In genomic region chr1:80659465-80660245, GRCm38 (mm10) we compare ENCODE assay signal across 25 mouse cellular contexts.
DNase-seq lines count a peak whose midpoint lies in the region; ATAC-seq and TF ChIP-seq lines count a peak whose summit lies in the region.
"Had no signal": no experiment of that assay in that cellular context is flagged by ENCODE, and none has a peak within 500 bp of the region (broad histone marks: within the 10 kb centered on the region; RNA-seq: fewer than 3 reads in every experiment).

No protein-coding gene starts in this region.

- TF ChIP-seq POLR2A in CH12.LX (IDR thresholded peaks at IDR 0.05; ENCODE audit: low read depth, low read length) = no peak

- peaks cover 74% of the 10 kb centered on the region for H3K79me2 ChIP-seq in CH12.LX (replicated peaks; ENCODE audit: control insufficient read depth, extremely low read depth, insufficient read depth, poor library complexity, severe bottlenecking)

- H3K9ac ChIP-seq in CH12.LX (ENCODE audit: insufficient read depth, low read depth) = peak overlapping the region; percentile 69
- H3K9ac ChIP-seq: embryonic facial prominence, embryonic 13.5 days; forebrain, embryonic 12.5 days; heart, embryonic 12.5 days; kidney, embryonic 15.5 days had no signal

- H3K9me3 ChIP-seq in CH12.LX (replicated peaks; ENCODE audit: low read length) = no peaks in the 10 kb centered on the region
- H3K9me3 ChIP-seq: embryonic facial prominence, embryonic 13.5 days; forebrain, embryonic 12.5 days; heart, embryonic 12.5 days; kidney, embryonic 15.5 days had no signal

- TF ChIP-seq CTCF in CH12.LX (conservative IDR thresholded peaks at IDR 0.05 in 1 of 2, IDR thresholded peaks at IDR 0.05 in 1 of 2; ENCODE audit: low read depth in 2 of 2, low read length in 2 of 2) = no peak

- H3K36me3 ChIP-seq in CH12.LX (replicated peaks in 1 of 2; ENCODE audit: control insufficient read depth in 1 of 2, insufficient read depth in 1 of 2, low read length in 1 of 2) = peaks cover 6 to 28% of the 10 kb centered on the region in 2 experiments
- H3K36me3 ChIP-seq: embryonic facial prominence, embryonic 13.5 days; forebrain, embryonic 12.5 days; heart, embryonic 12.5 days; kidney, embryonic 15.5 days had no signal

- TF ChIP-seq EP300 in CH12.LX (IDR thresholded peaks at IDR 0.05; ENCODE audit: low read length) = peak; percentile 75

- TF ChIP-seq RAD21 in CH12.LX (IDR thresholded peaks at IDR 0.05; ENCODE audit: low read depth, low read length) = no peak

- H3K4me2 ChIP-seq in CH12.LX (ENCODE audit: insufficient read depth, low read depth, poor library complexity, severe bottlenecking) = peak overlapping the region; percentile 82
- H3K4me2 ChIP-seq: embryonic facial prominence, embryonic 13.5 days; forebrain, embryonic 12.5 days; heart, embryonic 12.5 days; kidney, embryonic 15.5 days had no signal

- peaks cover 11 to 43% of the 10 kb centered on the region in 2 experiments for H3K4me1 ChIP-seq in CH12.LX (ENCODE audit: control insufficient read depth in 1 of 2, insufficient read depth in 2 of 2)
- H3K4me1 ChIP-seq: embryonic facial prominence, embryonic 13.5 days; forebrain, embryonic 12.5 days; heart, embryonic 12.5 days; kidney, embryonic 15.5 days had no signal

- ATAC-seq in common myeloid progenitor, adult 5-6 weeks (replicated peaks; ENCODE audit: low read depth, poor library complexity, severe bottlenecking) = peak; percentile 69
- ATAC-seq in monocyte, adult 5-6 weeks (replicated peaks; ENCODE audit: insufficient number of reproducible peaks, low FRiP score, low TSS enrichment, poor library complexity, severe bottlenecking) = peak; percentile 68
- ATAC-seq: midbrain, embryonic 16.5 days had no signal

- H3K27ac ChIP-seq in CH12.LX (ENCODE audit: insufficient read depth, low read depth) = peak overlapping the region; percentile 88
- H3K27ac ChIP-seq: embryonic facial prominence, embryonic 13.5 days; forebrain, embryonic 12.5 days; kidney, embryonic 15.5 days had no signal

- dilution Hi-C loops in CH12.LX (cut with MboI; ENCODE audit: extremely low pct_ligation_motif_present, extremely low pct_unique_long_range_greater_than_20kb, low sequenced_read_pairs) = no loop called here

- in situ Hi-C loops in CH12.LX (cut with MboI; ENCODE audit: low pct_ligation_motif_present, low pct_unique_long_range_greater_than_20kb, low sequenced_read_pairs) = no loop called here

- peak; percentile 36 for DNase-seq in lung, postnatal 36 days
- DNase-seq in lung, postnatal 10 days = no peak
- peak; percentile 75 for DNase-seq in CH12.LX (ENCODE audit: extremely low read depth)
- no peak for DNase-seq in neural tube, embryonic 10.5 days (ENCODE audit: extremely low spot score, low spot score)
- DNase-seq in frontal cortex, adult 2 months (ENCODE audit: extremely low spot score in 1 of 2, low spot score in 1 of 2) = no peak
- DNase-seq in kidney, postnatal 36 days = no peak
- DNase-seq: cerebellum, adult 18-20 months; cerebellum, postnatal 25 days; embryo, embryonic 11 days; gastrocnemius, postnatal 10 days; heart, adult 18-20 months; heart, postnatal 10 days; kidney, adult 11 months; kidney, postnatal 4 days; layer of hippocampus, postnatal 36 days; lung, adult 18-20 months; lung, postnatal 14 days had no signal

- H3K4me3 ChIP-seq in CH12.LX (replicated peaks in 1 of 3; ENCODE audit: low read depth in 2 of 3, low read length in 2 of 3, poor library complexity in 1 of 3) = no peak overlapping the region
- H3K4me3 ChIP-seq: embryonic facial prominence, embryonic 13.5 days; erythroblast, embryonic 14.5 days; forebrain, embryonic 12.5 days; heart, embryonic 12.5 days; kidney, embryonic 15.5 days had no signal

- no peaks in the 10 kb centered on the region for H3K27me3 ChIP-seq in CH12.LX (replicated peaks)
- H3K27me3 ChIP-seq: embryonic facial prominence, embryonic 13.5 days; forebrain, embryonic 12.5 days; heart, embryonic 12.5 days; kidney, embryonic 15.5 days had no signal

TF ChIP-seq in CH12.LX, 34 proteins besides CTCF, POLR2A, EP300 and RAD21:
- TF ChIP-seq CHD1 (IDR thresholded peaks at IDR 0.05; ENCODE audit: low read depth, low read length) = peak; percentile 64; the same call in 1 of the 2 replicates
- TF ChIP-seq ZNF384 (IDR thresholded peaks at IDR 0.05; ENCODE audit: low read depth, low read length) = no peak
- TF ChIP-seq GABPA (IDR thresholded peaks at IDR 0.05; ENCODE audit: insufficient replicate concordance, low read depth, low read length) = no peak
- TF ChIP-seq MAZ (IDR thresholded peaks at IDR 0.05; ENCODE audit: low read depth, low read length) = no peak
- TF ChIP-seq BHLHE40 (IDR thresholded peaks at IDR 0.05; ENCODE audit: low read depth, low read length) = peak; percentile 13; the same call in 1 of the 2 replicates
- TF ChIP-seq IRF4 (IDR thresholded peaks at IDR 0.05; ENCODE audit: low read depth, low read length) = peak; percentile 55; the same call in 1 of the 2 replicates
- no peak for TF ChIP-seq MXI1 (IDR thresholded peaks at IDR 0.05; ENCODE audit: low read depth, low read length)
- peak; percentile 10; the same call in 1 of the 2 replicates for TF ChIP-seq ETS1 (conservative IDR thresholded peaks at IDR 0.05; ENCODE audit: low read depth, low read length)
- TF ChIP-seq RCOR1 (conservative IDR thresholded peaks at IDR 0.05; ENCODE audit: low read depth, low read length) = no peak
- TF ChIP-seq NELFE (IDR thresholded peaks at IDR 0.05; ENCODE audit: low read depth, low read length) = no peak

Comparison
In these comparisons a context has a peak if more than half of its experiments do, and no peak if none do; other contexts are left out.
1. DNase-seq: peak in lung, postnatal 36 days (single experiment) and CH12.LX (single experiment); none in lung, postnatal 10 days (single experiment), neural tube, embryonic 10.5 days (single experiment), frontal cortex, adult 2 months (0 of 2) and kidney, postnatal 36 days (0 of 2).